Mouse (Mus musculus) C2C12 (cell line): ENCODE results near the gene 0610012G03Rik.

ENCODE experiments used
- CTCF ChIP-seq: IDR thresholded peaks from one replicate; pipeline ENCODE4 v1.5.1; 2011; ENCODE audit not compliant: control insufficient read depth, insufficient read depth, insufficient read length
- MAX ChIP-seq: IDR thresholded peaks from one replicate; pipeline ENCODE4 v1.6.1; 2011; ENCODE audit warnings: mild to moderate bottlenecking, control low read depth
- USF1 ChIP-seq: IDR thresholded peaks from one replicate; pipeline ENCODE4 v1.6.1; 2011; ENCODE audit warnings: low read depth, mild to moderate bottlenecking, control low read depth, moderate library complexity

DNA sequence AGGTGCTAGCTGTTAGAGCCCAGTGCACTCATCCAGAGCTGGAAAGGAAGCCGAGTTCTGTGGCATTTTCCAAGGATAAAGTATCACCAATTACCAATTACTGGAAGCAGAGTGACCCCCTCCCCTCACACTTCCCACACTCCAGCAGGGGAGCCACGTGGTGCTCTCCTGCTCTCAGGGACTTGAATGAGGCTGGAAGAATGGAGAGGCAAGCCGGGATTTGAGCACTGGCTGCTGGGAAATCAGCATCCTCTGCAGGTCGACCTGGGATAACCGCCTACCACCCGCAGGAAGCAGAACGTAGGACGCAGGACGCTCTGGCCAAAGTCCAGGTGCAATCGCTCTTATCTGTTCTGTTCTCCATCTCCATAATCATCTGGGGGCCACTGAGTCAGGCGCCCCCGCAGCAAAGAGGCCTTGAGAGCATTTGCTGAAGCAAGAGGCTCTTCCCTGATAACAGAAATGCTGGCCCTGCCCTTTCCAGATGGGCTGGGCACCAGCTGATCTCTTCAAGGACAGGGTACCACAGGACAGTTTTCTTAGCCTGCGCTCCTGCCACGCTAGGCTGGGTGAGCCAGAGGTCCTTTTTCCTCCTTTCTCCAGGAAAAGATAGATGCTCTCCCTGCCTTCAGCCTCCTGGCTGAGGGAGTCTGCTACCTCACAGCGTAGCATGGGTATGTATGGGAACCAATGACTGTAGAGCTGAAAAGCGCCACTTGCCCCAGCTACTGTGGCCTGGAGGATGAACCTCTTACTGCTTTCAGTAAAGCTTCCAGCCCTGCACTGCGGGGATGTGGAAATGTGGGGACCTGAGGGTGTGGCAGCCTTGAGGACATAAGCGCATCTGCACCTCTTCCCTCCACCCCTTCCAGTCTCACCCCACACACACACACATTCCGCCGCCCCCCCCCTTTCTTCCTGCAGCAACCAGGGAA is 42.1 kb downstream of the 0610012G03Rik start:
- TF ChIP-seq CTCF (no peak), USF1 (no peak), MAX (no peak)
